Mouse (Mus musculus) liver, postnatal 0 days (tissue): ENCODE measurements around the gene Chtop. TPM values are rescaled to one million over a fixed set of nuclear protein-coding genes. Genes with fewer than 3 reads are reported as not detected.

Experiments used
- ATAC-seq: fragments of 200-750 bp; cut with Nextera tagmentation; 2 replicates; pipeline ENCODE4 v1.8.0; 2017; ENCODE audit warnings: mild to moderate bottlenecking, moderate library complexity
- DNase-seq: peaks from one replicate; pipeline ENCODE4 v3.0.0-alpha.2; 2016
- H3K27ac ChIP-seq: fragments of 300-500 bp; sonication (generic); 2 replicates; pipeline ENCODE4 v1.5.1; 2014; ENCODE audit warnings: antibody characterized with exemption, moderate library complexity, mild to moderate bottlenecking, low read depth
- H3K27me3 ChIP-seq: fragments of 300-500 bp; sonication (generic); 2 replicates; pipeline ENCODE4 v1.6.1; 2014; ENCODE audit warnings: low read length, control low read depth, mixed read lengths; ENCODE audit not compliant: insufficient read depth
- H3K36me3 ChIP-seq: fragments of 300-500 bp; sonication (generic); replicated peaks from 2 replicates; pipeline ENCODE4 v1.6.1; 2014; ENCODE audit warnings: mild to moderate bottlenecking, control low read depth, low read length, moderate library complexity, mixed read lengths; ENCODE audit not compliant: insufficient read depth
- H3K4me1 ChIP-seq: fragments of 300-500 bp; sonication (generic); 2 replicates; pipeline ENCODE4 v1.6.1; 2014; ENCODE audit warnings: antibody characterized with exemption, mild to moderate bottlenecking, control low read depth; ENCODE audit not compliant: insufficient read depth
- H3K4me2 ChIP-seq: fragments of 300-500 bp; sonication (generic); 2 replicates; pipeline ENCODE4 v1.6.1; 2014; ENCODE audit warnings: low read depth, mild to moderate bottlenecking, low read length, moderate library complexity, mixed read lengths
- H3K4me3 ChIP-seq: fragments of 300-500 bp; sonication (generic); 2 replicates; pipeline ENCODE4 v1.5.1; 2014; ENCODE audit warnings: low read depth, low read length
- H3K9ac ChIP-seq: fragments of 300-500 bp; sonication (generic); replicated peaks from 2 replicates; pipeline ENCODE4 v1.6.1; 2014; ENCODE audit warnings: mild to moderate bottlenecking, moderate library complexity
- H3K9me3 ChIP-seq: fragments of 300-500 bp; sonication (generic); 2 replicates; pipeline ENCODE4 v1.6.1; 2016; ENCODE audit warnings: mild to moderate bottlenecking, control low read depth, low read length, mixed read lengths
- CTCF ChIP-seq: sonication (generic); IDR thresholded peaks from 2 replicates; pipeline ENCODE4 v1.5.1; 2016; ENCODE audit warnings: antibody characterized with exemption, low read depth
- EP300 ChIP-seq: IDR thresholded peaks from 2 replicates; pipeline ENCODE4 v1.6.1; 2016; ENCODE audit warnings: antibody characterized with exemption, low read depth, mild to moderate bottlenecking
- WGBS: fragments of 180-500 bp; shearing (Covaris S2); extraction: QIAGEN DNeasy Blood & Tissue Kit; methylation state at CpG from one replicate; pipeline ENCODE4 v1.1.7; 2014; ENCODE audit not compliant: insufficient replicate concordance; 5-methylcytosine and 5-hydroxymethylcytosine counted together
- polyA plus RNA-seq: library from polyadenylated mRNA; unstranded; fragments of >200 nt; fragmentation: Nextera tagmentation; extraction: Ambion mirVana; gene quantifications from 2 replicates; pipeline ENCODE4 v1.2.1, GENCODE M21; 2015

Chtop gene
- polyA plus RNA-seq, 1 experiment from 2014 or later, result 42.9 TPM

DNA sequence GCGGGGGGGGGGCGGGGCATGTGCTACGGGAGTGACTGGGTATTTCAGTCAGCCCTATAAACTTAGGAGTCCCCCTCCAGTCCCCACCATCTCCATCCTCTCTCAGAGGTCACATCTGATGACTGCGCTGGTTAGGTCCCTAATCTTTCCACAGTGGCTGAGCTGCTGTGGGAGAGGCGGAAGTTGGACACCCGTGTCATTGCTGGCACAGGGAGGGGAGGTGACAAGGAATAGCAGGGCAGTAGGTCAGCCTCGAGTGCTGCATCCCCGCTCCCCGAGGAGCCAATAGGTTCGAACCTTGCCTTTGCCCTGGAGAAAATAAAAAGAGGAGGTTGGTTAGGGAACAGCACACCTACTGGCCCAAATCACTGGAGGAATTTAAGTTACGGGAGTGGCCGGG, 58.4 kb downstream of the Chtop start:
- 37% methylated on average over 11 of the region's 12 CpGs for WGBS
- H3K4me1 ChIP-seq, result peaks cover 9% of the 10 kb centered on the region
- TF ChIP-seq CTCF (no peak), EP300 (no peak)
- H3K36me3 ChIP-seq, result no peaks in the 10 kb centered on the region
- peak overlapping the region; percentile 50 for H3K4me2 ChIP-seq
- H3K9me3 ChIP-seq, result no peaks in the 10 kb centered on the region
- no peaks in the 10 kb centered on the region for H3K27me3 ChIP-seq
- no peak for DNase-seq
- no peak overlapping the region for H3K9ac ChIP-seq
- no peak for ATAC-seq
- H3K27ac ChIP-seq, result peak overlapping the region; percentile 3
- H3K4me3 ChIP-seq, result no peak overlapping the region

Other genes with a start within 250 kb of the Chtop start
- 2.0 TPM in 2 replicates for gene Dennd4b, start 244.3 kb downstream of the Chtop start, polyA plus RNA-seq
- 2.3 and 3.1 TPM in 2 replicates for gene Gatad2b, start 216.3 kb downstream of the Chtop start, polyA plus RNA-seq
- 0.58 and 0.69 TPM in 2 replicates for gene Slc27a3, start 119.6 kb downstream of the Chtop start, polyA plus RNA-seq
- 4.0 and 4.6 TPM in 2 replicates for gene Ints3, start 75.9 kb downstream of the Chtop start, polyA plus RNA-seq
- 5.9 and 6.2 TPM in 2 replicates for gene Npr1, start 43.6 kb downstream of the Chtop start, polyA plus RNA-seq
- 23.1 and 27.6 TPM in 2 replicates for gene Ilf2, start 33.4 kb downstream of the Chtop start, polyA plus RNA-seq
- gene Snapin, start 18.5 kb downstream of the Chtop start, polyA plus RNA-seq, result 23.6 and 24.2 TPM in 2 replicates
- 116 and 118 TPM in 2 replicates for gene S100a1, start 4.9 kb upstream of the Chtop start, polyA plus RNA-seq
- gene S100a13, start 4.9 kb upstream of the Chtop start, polyA plus RNA-seq, result 35.5 and 36.1 TPM in 2 replicates
- 0.09 TPM in 1 of 2 replicates, not detected in the other for gene S100a14, start 17.4 kb upstream of the Chtop start, polyA plus RNA-seq
- gene S100a16, start 27.8 kb upstream of the Chtop start, polyA plus RNA-seq, result 41.3 and 43.5 TPM in 2 replicates
- not detected in 2 replicates for gene S100a3, start 51.1 kb upstream of the Chtop start, polyA plus RNA-seq
- not detected in 2 replicates for gene S100a2, start 80.7 kb upstream of the Chtop start, polyA plus RNA-seq
- gene Gm42674, start 92.4 kb upstream of the Chtop start, polyA plus RNA-seq, result not detected in 2 replicates
- gene S100a4, start 94.3 kb upstream of the Chtop start, polyA plus RNA-seq, result 4.0 and 4.6 TPM in 2 replicates
- gene S100a5, start 99.0 kb upstream of the Chtop start, polyA plus RNA-seq, result not detected in 2 replicates
- 49.1 and 55.6 TPM in 2 replicates for gene S100a6, start 103.4 kb upstream of the Chtop start, polyA plus RNA-seq
- not detected in 2 replicates for gene S100a7a, start 144.5 kb upstream of the Chtop start, polyA plus RNA-seq
- 3,883 and 4,059 TPM in 2 replicates for gene S100a8, start 159.5 kb upstream of the Chtop start, polyA plus RNA-seq
- gene S100a9, start 186.2 kb upstream of the Chtop start, polyA plus RNA-seq, result 2,494 and 2,662 TPM in 2 replicates
- not detected in 2 replicates for gene Pglyrp4, start 217.4 kb upstream of the Chtop start, polyA plus RNA-seq